Mouse (Mus musculus) macrophage (primary cell): ENCODE results near the gene Tgfbr2. TPM values are rescaled to one million over a fixed set of nuclear protein-coding genes. Genes with fewer than 3 reads are reported as not detected.
"Not testable (repeated sequence)": the region's sequence is repeated elsewhere in the genome, so short reads cannot be mapped to it uniquely, and the experiment has no call there.

Source experiments
- H3K27ac ChIP-seq: fragments of 350-480 bp; formaldehyde crosslinking; 2 replicates; pipeline ENCODE4 v1.9.0; 2021
- H3K36me3 ChIP-seq: fragments of 350-480 bp; formaldehyde crosslinking; 2 replicates; pipeline ENCODE4 v1.9.0; 2021; ENCODE audit errors: inconsistent target
- H3K4me3 ChIP-seq: fragments of 350-480 bp; formaldehyde crosslinking; 2 replicates; pipeline ENCODE4 v1.9.0; 2021; ENCODE audit errors: inconsistent target
- H3K79me2 ChIP-seq: fragments of 350-480 bp; formaldehyde crosslinking; 2 replicates; pipeline ENCODE4 v1.9.0; 2021; ENCODE audit errors: inconsistent target
- WGBS: methylation state at CpG from one replicate; pipeline ENCODE4 v1.1.7; 2026; ENCODE audit warnings: inconsistent platforms; ENCODE audit not compliant: missing documents; 5-methylcytosine and 5-hydroxymethylcytosine counted together
- polyA plus RNA-seq: library from polyadenylated mRNA; stranded (reverse); fragments of 250-400 nt; gene quantifications from 3 replicates; pipeline ENCODE4 v1.2.4, GENCODE M21; 2018; ENCODE audit warnings: inconsistent platforms

The Tgfbr2 gene
- polyA plus RNA-seq, 1 experiment from 2014 or later: 80.3 TPM

- Histone ChIP-seq H3K36me3 (no peaks in the 10 kb centered on the region), H3K27ac (no peak overlapping the region), H3K79me2 (no peaks in the 10 kb centered on the region), H3K4me3 (no peak overlapping the region)
- 95% methylated on average over 4 of the region's 4 CpGs for WGBS
Observed at GRCm38 (mm10) chr9:116076163-116076562, 99.0 kb downstream of the Tgfbr2 start.

GRCm38 (mm10) chr9:116071561-116071960, 103.6 kb downstream of the Tgfbr2 start:
- H3K27ac ChIP-seq, H3K4me3 ChIP-seq, H3K79me2 ChIP-seq, H3K36me3 ChIP-seq: not testable (repeated sequence)
- 100% methylated on average over 1 of the region's 1 CpGs for WGBS

- H3K36me3 ChIP-seq: no peaks in the 10 kb centered on the region
- WGBS: 97% methylated on average over 17 of the region's 17 CpGs
- H3K79me2 ChIP-seq: no peaks in the 10 kb centered on the region
- H3K4me3 ChIP-seq: no peak overlapping the region
- no peak overlapping the region for H3K27ac ChIP-seq
Observed at GRCm38 (mm10) chr9:116064774-116065173, 110.4 kb downstream of the Tgfbr2 start.

- WGBS: 7% methylated on average over 4 of the region's 4 CpGs
- Histone ChIP-seq H3K27ac (no peak overlapping the region), H3K79me2 (no peaks in the 10 kb centered on the region), H3K36me3 (no peaks in the 10 kb centered on the region), H3K4me3 (no peak overlapping the region)
Observed at GRCm38 (mm10) chr9:116060691-116061090, 114.5 kb downstream of the Tgfbr2 start.

- no peak overlapping the region for H3K27ac ChIP-seq
- no peaks in the 10 kb centered on the region for H3K79me2 ChIP-seq
- H3K36me3 ChIP-seq: no peaks in the 10 kb centered on the region
- no peak overlapping the region for H3K4me3 ChIP-seq
- 0% methylated on average over 4 of the region's 4 CpGs for WGBS
Observed at GRCm38 (mm10) chr9:116059156-116059555, 116.0 kb downstream of the Tgfbr2 start.

GRCm38 (mm10) chr9:116058475-116058874, 116.7 kb downstream of the Tgfbr2 start:
- no peak overlapping the region for H3K27ac ChIP-seq
- WGBS: 29% methylated on average over 4 of the region's 4 CpGs
- no peak overlapping the region for H3K4me3 ChIP-seq
- H3K36me3 ChIP-seq: no peaks in the 10 kb centered on the region
- no peaks in the 10 kb centered on the region for H3K79me2 ChIP-seq

GRCm38 (mm10) chr9:116053976-116054375, 121.2 kb downstream of the Tgfbr2 start:
- Histone ChIP-seq H3K79me2 (no peaks in the 10 kb centered on the region), H3K27ac (no peak overlapping the region), H3K4me3 (no peak overlapping the region), H3K36me3 (no peaks in the 10 kb centered on the region)
- WGBS: 87% methylated on average over 7 of the region's 8 CpGs

GRCm38 (mm10) chr9:116049985-116050384, 125.2 kb downstream of the Tgfbr2 start:
- H3K27ac ChIP-seq: no peak overlapping the region
- H3K36me3 ChIP-seq: no peaks in the 10 kb centered on the region
- H3K4me3 ChIP-seq: no peak overlapping the region
- H3K79me2 ChIP-seq: no peaks in the 10 kb centered on the region
- 75% methylated on average over 1 of the region's 1 CpGs for WGBS

GRCm38 (mm10) chr9:116041787-116042186, 133.4 kb downstream of the Tgfbr2 start:
- Histone ChIP-seq H3K4me3 (no peak overlapping the region), H3K27ac (no peak overlapping the region), H3K79me2 (no peaks in the 10 kb centered on the region), H3K36me3 (no peaks in the 10 kb centered on the region)
- WGBS: 17% methylated on average over 3 of the region's 3 CpGs

GRCm38 (mm10) chr9:116041369-116041768, 133.8 kb downstream of the Tgfbr2 start:
- Histone ChIP-seq H3K27ac (no peak overlapping the region), H3K36me3 (no peaks in the 10 kb centered on the region), H3K79me2 (no peaks in the 10 kb centered on the region), H3K4me3 (no peak overlapping the region)
- WGBS: 53% methylated on average over 4 of the region's 4 CpGs

- H3K36me3 ChIP-seq, H3K27ac ChIP-seq, H3K79me2 ChIP-seq, H3K4me3 ChIP-seq: not testable (repeated sequence)
- WGBS: 94% methylated on average over 9 of the region's 14 CpGs
Observed at GRCm38 (mm10) chr9:116040852-116041251, 134.3 kb downstream of the Tgfbr2 start.

- Histone ChIP-seq H3K36me3 (no peaks in the 10 kb centered on the region), H3K79me2 (no peaks in the 10 kb centered on the region), H3K4me3 (no peak overlapping the region), H3K27ac (no peak overlapping the region)
- WGBS: 87% methylated on average over 4 of the region's 4 CpGs
Observed at GRCm38 (mm10) chr9:116039981-116040380, 135.2 kb downstream of the Tgfbr2 start.

- no peaks in the 10 kb centered on the region for H3K79me2 ChIP-seq
- no peak overlapping the region for H3K4me3 ChIP-seq
- 90% methylated on average over 6 of the region's 6 CpGs for WGBS
- no peaks in the 10 kb centered on the region for H3K36me3 ChIP-seq
- H3K27ac ChIP-seq: no peak overlapping the region
Observed at GRCm38 (mm10) chr9:116038275-116038674, 136.9 kb downstream of the Tgfbr2 start.
